Mouse (Mus musculus) neural tube, embryonic 12.5 days (tissue): ENCODE measurements around the gene Nudt8. TPM values are rescaled to one million over a fixed set of nuclear protein-coding genes. Genes with fewer than 3 reads are reported as not detected.
A peak's percentile ranks its signal among the peaks of the same experiment; 100 is the strongest.
"Not testable (repeated sequence)": the region's sequence is repeated elsewhere in the genome, so short reads cannot be mapped to it uniquely, and the experiment has no call there.

Experiments used
- ATAC-seq: fragments of 200-750 bp; cut with Nextera tagmentation; 2 replicates; pipeline ENCODE4 v1.8.0; 2017; ENCODE audit warnings: low read depth, mild to moderate bottlenecking, moderate TSS enrichment, moderate library complexity; ENCODE audit not compliant: low FRiP score
- H3K27ac ChIP-seq: fragments of 300-500 bp; sonication (generic); 2 replicates; pipeline ENCODE4 v1.5.1; 2016
- H3K27me3 ChIP-seq: fragments of 300-500 bp; sonication (generic); replicated peaks from 2 replicates; pipeline ENCODE4 v1.6.1; 2016; ENCODE audit warnings: mild to moderate bottlenecking
- H3K36me3 ChIP-seq: fragments of 300-500 bp; sonication (generic); 2 replicates; pipeline ENCODE4 v1.6.1; 2016; ENCODE audit warnings: mild to moderate bottlenecking
- H3K4me1 ChIP-seq: fragments of 300-500 bp; sonication (generic); 2 replicates; pipeline ENCODE4 v1.6.1; 2016
- H3K4me2 ChIP-seq: fragments of 300-500 bp; sonication (generic); replicated peaks from 2 replicates; pipeline ENCODE4 v1.6.1; 2016; ENCODE audit warnings: mild to moderate bottlenecking
- H3K4me3 ChIP-seq: fragments of 300-500 bp; sonication (generic); 2 replicates; pipeline ENCODE4 v1.5.1; 2016
- H3K9ac ChIP-seq: fragments of 300-500 bp; sonication (generic); 2 replicates; pipeline ENCODE4 v1.6.1; 2016; ENCODE audit warnings: mild to moderate bottlenecking
- H3K9me3 ChIP-seq: fragments of 300-500 bp; sonication (generic); 2 replicates; pipeline ENCODE4 v1.6.1; 2016; ENCODE audit warnings: mild to moderate bottlenecking
- WGBS: fragments of 180-500 bp; shearing (Covaris S2); methylation state at CpG from one replicate; pipeline ENCODE4 v1.1.7; 2016; 5-methylcytosine and 5-hydroxymethylcytosine counted together
- polyA plus RNA-seq: library from polyadenylated mRNA; unstranded; fragments of >200 nt; fragmentation: Nextera tagmentation; extraction: Ambion mirVana; gene quantifications from 2 replicates; pipeline ENCODE4 v1.2.1, GENCODE M21; 2016

Nudt8 gene
- 20.6 and 22.8 TPM in 2 replicates for polyA plus RNA-seq

DNA sequence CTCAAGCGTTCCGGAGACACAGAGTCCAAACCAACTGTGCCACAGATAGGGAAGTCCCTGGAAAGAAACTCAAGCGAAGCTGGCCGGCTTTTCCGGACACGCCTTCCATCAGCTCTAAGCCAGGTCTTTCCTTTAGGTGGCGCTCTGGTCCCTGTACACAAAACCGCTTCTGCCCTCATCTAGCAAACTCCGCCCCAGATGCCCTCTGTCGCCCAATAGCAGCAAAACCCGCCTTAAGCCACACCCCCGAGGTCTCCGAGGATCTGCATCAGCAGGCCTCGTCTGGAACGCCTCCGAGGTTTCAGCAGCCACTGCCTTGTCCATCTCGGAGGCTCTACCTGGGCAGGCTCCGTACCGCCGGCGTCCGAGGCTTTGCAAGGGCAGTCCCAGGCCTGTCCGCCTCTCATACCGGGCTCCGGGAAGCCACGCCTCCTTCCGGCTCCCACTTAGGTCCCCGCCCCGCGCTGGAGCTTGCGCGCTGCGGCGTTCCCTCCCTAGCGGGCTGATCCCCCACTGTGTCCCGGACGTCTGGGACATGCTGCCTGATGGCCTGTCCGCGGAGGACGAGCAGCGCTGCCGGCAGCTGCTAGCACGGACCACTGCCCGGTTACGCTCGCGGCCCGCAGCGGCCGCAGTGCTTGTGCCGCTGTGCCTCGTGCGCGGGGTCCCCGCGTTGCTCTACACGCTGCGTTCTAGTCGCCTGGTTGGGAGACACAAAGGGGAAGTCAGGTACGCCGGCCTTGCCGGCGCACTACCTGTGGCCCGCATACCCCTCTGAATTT, at the start of gene Nudt8, which contains the start of gene Gm49405:
Nudt8 (plus strand) TSS at position 462 of the 782 bp plus-strand sequence.
Gm49405 (plus strand) TSS at position 508 of the 782 bp plus-strand sequence.
- under 1% methylated on average over 64 of the region's 64 CpGs for WGBS
- Histone ChIP-seq H3K36me3 (peaks cover 8% of the 10 kb centered on the region), H3K9me3 (no peaks in the 10 kb centered on the region), H3K4me1 (peaks cover 17% of the 10 kb centered on the region), H3K27me3 (no peaks in the 10 kb centered on the region), H3K9ac (peak within 1 kb of the TSS; percentile 89), H3K4me2 (peak within 1 kb of the TSS; percentile 86), H3K27ac (peak within 1 kb of the TSS; percentile 94), H3K4me3 (peak within 1 kb of the TSS; percentile 65)
- ATAC-seq = peak; percentile 89

DNA sequence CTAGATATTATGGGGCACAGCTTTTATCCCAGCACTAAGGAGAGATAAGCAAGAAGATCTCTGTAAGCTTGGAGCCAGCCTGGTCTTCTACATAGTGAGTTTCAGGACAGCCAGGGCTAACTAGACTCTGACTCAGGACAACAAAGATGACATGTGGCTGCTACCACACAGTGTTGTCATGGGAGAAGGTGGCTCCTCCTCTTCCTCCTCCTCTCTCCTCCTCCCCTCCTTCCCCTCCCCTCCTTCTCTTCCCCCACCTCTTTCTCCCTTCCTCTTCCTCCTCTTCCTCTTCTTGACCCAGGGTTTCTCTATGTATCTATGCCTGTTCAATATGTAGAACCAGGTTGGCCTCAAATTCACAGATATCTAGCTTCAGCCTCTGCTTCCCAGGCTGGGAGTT, 48.9 kb upstream of the Nudt8 start:
- H3K36me3 ChIP-seq = no peaks in the 10 kb centered on the region
- no peaks in the 10 kb centered on the region for H3K27me3 ChIP-seq
- no peak for ATAC-seq
- H3K9me3 ChIP-seq = no peaks in the 10 kb centered on the region
- no peak overlapping the region for H3K4me2 ChIP-seq
- no peak overlapping the region for H3K4me3 ChIP-seq
- no peak overlapping the region for H3K9ac ChIP-seq
- H3K27ac ChIP-seq = no peak overlapping the region
- H3K4me1 ChIP-seq = no peaks in the 10 kb centered on the region

DNA sequence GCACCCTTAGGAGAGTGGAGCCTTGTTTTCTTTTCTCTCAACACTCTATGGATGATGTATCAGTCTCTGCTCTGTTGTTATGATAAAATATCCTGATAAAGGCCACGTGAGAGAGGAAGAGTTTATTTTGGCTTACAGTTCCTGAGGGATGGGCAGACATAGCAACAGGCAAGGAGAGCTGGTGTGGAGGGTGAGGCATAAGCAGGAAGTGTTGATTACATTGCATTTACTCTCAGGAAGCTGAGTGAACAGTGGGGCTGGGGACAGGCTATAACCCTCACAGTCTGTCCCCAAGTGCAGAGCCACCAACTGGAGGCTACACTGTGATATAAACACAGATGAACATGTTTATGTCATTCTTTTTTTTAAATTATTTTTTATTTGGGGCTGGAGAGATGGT, 48.3 kb upstream of the Nudt8 start:
- Histone ChIP-seq H3K9ac (no peak overlapping the region), H3K27me3 (no peaks in the 10 kb centered on the region), H3K4me3 (no peak overlapping the region), H3K36me3 (no peaks in the 10 kb centered on the region), H3K9me3 (no peaks in the 10 kb centered on the region), H3K4me1 (no peaks in the 10 kb centered on the region), H3K27ac (no peak overlapping the region), H3K4me2 (no peak overlapping the region)
- 69% methylated on average over 1 of the region's 1 CpGs for WGBS
- ATAC-seq = no peak

GRCm38 (mm10) chr19:3955033-3955432, 45.3 kb upstream of the Nudt8 start:
- Histone ChIP-seq H3K27me3 (no peaks in the 10 kb centered on the region), H3K4me3 (no peak overlapping the region), H3K9ac (no peak overlapping the region), H3K4me2 (no peak overlapping the region), H3K27ac (no peak overlapping the region), H3K4me1 (no peaks in the 10 kb centered on the region), H3K36me3 (no peaks in the 10 kb centered on the region), H3K9me3 (no peaks in the 10 kb centered on the region)
- WGBS = 77% methylated on average over 3 of the region's 3 CpGs
- ATAC-seq = no peak

DNA sequence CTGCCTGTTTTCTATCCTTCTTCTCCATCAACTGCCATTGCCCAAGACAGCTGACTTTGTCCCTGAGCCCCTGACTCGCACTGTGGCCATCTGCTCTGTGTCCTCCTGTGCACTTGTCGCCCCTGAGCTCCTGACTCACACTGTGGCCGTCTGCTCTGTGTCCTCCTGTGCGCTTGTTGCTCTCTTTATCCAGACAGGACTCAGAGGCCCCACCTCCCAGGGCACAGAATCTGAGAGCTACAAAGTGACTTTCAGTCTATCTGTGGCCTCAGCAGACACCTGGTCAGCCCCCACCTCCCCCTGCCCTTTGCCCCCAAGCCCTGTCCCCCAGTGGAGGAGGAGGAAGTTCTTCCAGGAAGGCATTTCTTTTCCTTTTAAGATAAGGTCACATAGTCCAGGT, 44.6 kb upstream of the Nudt8 start:
- Histone ChIP-seq H3K27me3 (no peaks in the 10 kb centered on the region), H3K4me1 (no peaks in the 10 kb centered on the region), H3K36me3 (no peaks in the 10 kb centered on the region), H3K4me3 (no peak overlapping the region), H3K4me2 (no peak overlapping the region), H3K9ac (no peak overlapping the region), H3K9me3 (no peaks in the 10 kb centered on the region), H3K27ac (no peak overlapping the region)
- ATAC-seq = no peak
- 54% methylated on average over 4 of the region's 4 CpGs for WGBS

DNA sequence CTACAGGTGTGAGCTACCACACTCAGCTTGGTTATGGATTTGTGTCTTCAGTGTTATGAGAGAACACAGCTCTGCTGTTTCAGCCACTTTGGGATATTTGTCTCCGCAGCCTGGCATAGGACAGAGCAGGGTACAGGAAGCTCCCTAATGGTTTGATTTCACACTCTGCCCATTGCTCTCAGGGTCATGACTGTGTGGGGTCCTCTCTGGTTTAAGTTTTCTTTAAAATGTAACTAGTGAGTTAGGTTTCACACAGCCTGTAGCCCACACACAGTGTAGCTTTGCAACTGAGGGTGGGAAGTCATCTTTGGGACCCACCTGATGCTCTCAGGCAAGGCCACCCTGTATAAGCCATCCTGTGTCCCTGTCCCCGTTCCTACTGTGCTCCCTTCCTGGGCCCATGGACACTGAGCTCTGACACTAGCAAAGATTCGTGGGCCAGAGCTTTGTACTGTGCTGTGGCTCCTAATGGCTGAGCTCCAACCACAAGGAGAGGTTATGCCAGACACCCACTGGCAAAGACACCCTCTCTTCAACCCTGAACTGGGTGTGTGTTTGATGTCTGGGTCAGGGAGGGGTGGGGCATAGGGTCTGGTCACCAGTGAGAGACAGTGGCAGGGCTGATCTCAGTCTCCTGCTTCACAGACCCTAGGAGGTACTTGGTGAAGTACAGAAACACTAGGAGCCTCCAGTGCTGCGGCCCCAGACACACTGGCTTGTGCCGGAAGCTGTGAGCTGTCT, 42.9 kb upstream of the Nudt8 start:
- WGBS = 81% methylated on average over 5 of the region's 5 CpGs
- H3K9me3 ChIP-seq, H3K4me1 ChIP-seq, H3K4me2 ChIP-seq, H3K9ac ChIP-seq, ATAC-seq, H3K27me3 ChIP-seq, H3K27ac ChIP-seq, H3K36me3 ChIP-seq, H3K4me3 ChIP-seq: not testable (repeated sequence)

GRCm38 (mm10) chr19:3958470-3958869, 41.9 kb upstream of the Nudt8 start, which contains the start of gene Aldh3b3:
Aldh3b3 (plus strand) TSS chr19:3958645.
- H3K4me3 ChIP-seq = no peak within 1 kb of the TSS
- 79% methylated on average over 4 of the region's 4 CpGs for whole genome bisulfite sequencing
- H3K4me1 ChIP-seq = no peaks in the 10 kb centered on the region
- no peak within 1 kb of the TSS for H3K9ac ChIP-seq
- no peaks in the 10 kb centered on the region for H3K27me3 ChIP-seq
- H3K27ac ChIP-seq = no peak within 1 kb of the TSS
- H3K36me3 ChIP-seq = no peaks in the 10 kb centered on the region
- no peak within 1 kb of the TSS for H3K4me2 ChIP-seq
- no peaks in the 10 kb centered on the region for H3K9me3 ChIP-seq
- no peak for ATAC-seq

GRCm38 (mm10) chr19:3959030-3959429, 41.4 kb upstream of the Nudt8 start:
- H3K4me2 ChIP-seq = no peak overlapping the region

GRCm38 (mm10) chr19:3960211-3960610, 40.2 kb upstream of the Nudt8 start:
- Histone ChIP-seq H3K27me3 (no peaks in the 10 kb centered on the region), H3K9ac (no peak overlapping the region), H3K4me1 (no peaks in the 10 kb centered on the region), H3K4me2 (no peak overlapping the region), H3K9me3 (no peaks in the 10 kb centered on the region), H3K36me3 (no peaks in the 10 kb centered on the region), H3K4me3 (no peak overlapping the region), H3K27ac (no peak overlapping the region)
- no peak for ATAC-seq
- WGBS = 87% methylated on average over 5 of the region's 5 CpGs

More at GRCm38 (mm10) chr19:3959030-3959429, 41.4 kb upstream of the Nudt8 start:
- Histone ChIP-seq H3K27me3 (no peaks in the 10 kb centered on the region), H3K4me3 (no peak overlapping the region), H3K9ac (no peak overlapping the region), H3K9me3 (no peaks in the 10 kb centered on the region), H3K36me3 (no peaks in the 10 kb centered on the region), H3K4me1 (no peaks in the 10 kb centered on the region), H3K27ac (no peak overlapping the region)
- no peak for ATAC-seq

DNA sequence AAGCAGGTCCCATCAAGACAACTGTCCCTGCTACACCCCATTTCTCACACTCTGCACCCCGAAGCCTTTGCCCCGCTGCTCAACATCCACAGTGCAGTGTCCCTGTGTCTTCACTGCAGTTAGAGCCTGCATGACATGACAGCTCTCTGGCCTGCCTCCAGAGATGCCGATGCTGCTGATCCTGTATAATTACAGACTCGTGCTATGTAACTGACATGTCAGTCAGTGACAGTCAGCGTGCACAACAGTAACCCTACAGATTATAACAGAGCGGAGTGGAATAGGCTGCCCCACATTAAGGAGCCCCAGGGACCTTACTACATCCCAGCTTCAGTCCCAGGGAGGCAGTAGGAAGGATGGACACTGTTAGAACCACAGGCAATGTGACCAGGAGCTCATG, 38.6 kb upstream of the Nudt8 start:
- not testable (repeated sequence) for H3K27me3 ChIP-seq, H3K9me3 ChIP-seq, H3K4me1 ChIP-seq, ATAC-seq, H3K27ac ChIP-seq, H3K4me2 ChIP-seq, H3K36me3 ChIP-seq, H3K4me3 ChIP-seq, H3K9ac ChIP-seq
- 89% methylated on average over 6 of the region's 6 CpGs for WGBS

DNA sequence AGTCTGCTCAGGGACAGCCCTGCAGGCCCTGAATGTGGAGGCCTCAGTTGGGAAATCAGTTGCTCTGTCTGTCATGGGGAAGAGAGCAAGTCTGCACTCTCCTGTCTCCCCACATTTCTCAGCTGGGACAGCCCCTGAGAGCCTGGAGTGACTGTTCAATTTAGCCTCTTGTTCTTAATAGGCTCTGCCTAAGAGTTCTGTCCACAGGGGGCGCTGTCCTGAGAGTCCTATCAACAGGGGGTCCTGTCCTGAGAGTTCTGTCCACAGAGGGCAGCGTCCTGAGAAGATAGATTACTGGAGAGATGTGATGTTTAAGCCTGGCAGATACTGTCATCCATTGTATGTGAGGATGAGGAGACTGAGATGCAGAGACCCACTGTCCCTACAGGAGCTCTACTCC, 37.9 kb upstream of the Nudt8 start:
- WGBS = 22% methylated on average over 2 of the region's 2 CpGs
- H3K27me3 ChIP-seq = no peaks in the 10 kb centered on the region
- no peaks in the 10 kb centered on the region for H3K9me3 ChIP-seq
- H3K9ac ChIP-seq = no peak overlapping the region
- H3K36me3 ChIP-seq = no peaks in the 10 kb centered on the region
- H3K4me2 ChIP-seq = no peak overlapping the region
- no peak for ATAC-seq
- no peak overlapping the region for H3K27ac ChIP-seq
- no peaks in the 10 kb centered on the region for H3K4me1 ChIP-seq
- H3K4me3 ChIP-seq = no peak overlapping the region

GRCm38 (mm10) chr19:3964030-3964429, 36.4 kb upstream of the Nudt8 start:
- no peaks in the 10 kb centered on the region for H3K36me3 ChIP-seq
- 76% methylated on average over 4 of the region's 4 CpGs for WGBS
- no peak overlapping the region for H3K4me3 ChIP-seq
- no peak for ATAC-seq
- H3K27me3 ChIP-seq = no peaks in the 10 kb centered on the region
- no peaks in the 10 kb centered on the region for H3K4me1 ChIP-seq
- H3K4me2 ChIP-seq = no peak overlapping the region
- no peak overlapping the region for H3K27ac ChIP-seq
- H3K9me3 ChIP-seq = no peaks in the 10 kb centered on the region
- H3K9ac ChIP-seq = no peak overlapping the region
